Mouse (Mus musculus): ENCODE measurements around the gene Plekhs1.

GRCm38 (mm10) chr19:56457569-56457968, 3.9 kb upstream of the Plekhs1 start:
- TF ChIP-seq CTCF (IDR thresholded peaks at IDR 0.05; ENCODE audit: low read depth, low read length): no peak
- no peak for TF ChIP-seq POLR2A (IDR thresholded peaks at IDR 0.05; ENCODE audit: insufficient read depth, low read length)
